Mouse (Mus musculus): ENCODE results near the gene Bcr. TPM values are rescaled to one million over a fixed set of nuclear protein-coding genes. Genes with fewer than 3 reads are reported as not detected.

Bcr gene
- polyA plus RNA-seq, 1 experiment from 2014 or later = 18.5 TPM

GRCm38 (mm10) chr10:75062189-75062561, 1.8 kb downstream of the Bcr start:
- Histone ChIP-seq H3K9ac (ENCODE audit: low read depth, low read length) (peak overlapping the region; percentile 81), H3K4me2 (ENCODE audit: low read depth, low read length) (peak overlapping the region; percentile 90), H3K4me3 (ENCODE audit: low read length) (peak overlapping the region; percentile 89), H3K9me3 (ENCODE audit: control insufficient read depth, low read length) (no peaks in the 10 kb centered on the region), H3K4me1 (ENCODE audit: control insufficient read depth, insufficient read depth, low read length) (peaks cover 38% of the 10 kb centered on the region), H3K27ac (ENCODE audit: low read length) (no peak overlapping the region), H3K36me3 (ENCODE audit: control insufficient read depth, insufficient read depth, low read length) (no peaks in the 10 kb centered on the region), H3K27me3 (replicated peaks; ENCODE audit: control insufficient read depth, insufficient read depth, low read length) (no peaks in the 10 kb centered on the region)
- 22% methylated on average over 6 of the region's 6 CpGs for WGBS
- no peak for ATAC-seq

- no peaks in the 10 kb centered on the region for H3K27me3 ChIP-seq (replicated peaks; ENCODE audit: control insufficient read depth, insufficient read depth, low read length)
- H3K9ac ChIP-seq (ENCODE audit: low read depth, low read length) = no peak overlapping the region
- H3K4me1 ChIP-seq (ENCODE audit: control insufficient read depth, insufficient read depth, low read length) = peaks cover 41% of the 10 kb centered on the region
- WGBS = 41% methylated on average over 6 of the region's 6 CpGs
- H3K9me3 ChIP-seq (ENCODE audit: control insufficient read depth, low read length) = no peaks in the 10 kb centered on the region
- no peaks in the 10 kb centered on the region for H3K36me3 ChIP-seq (ENCODE audit: control insufficient read depth, insufficient read depth, low read length)
- no peak for ATAC-seq
- no peak overlapping the region for H3K27ac ChIP-seq (ENCODE audit: low read length)
- peak overlapping the region; percentile 89 for H3K4me3 ChIP-seq (ENCODE audit: low read length)
- H3K4me2 ChIP-seq (ENCODE audit: low read depth, low read length) = peak overlapping the region; percentile 90
Observed at GRCm38 (mm10) chr10:75062621-75063020, 2.2 kb downstream of the Bcr start.

- Histone ChIP-seq H3K9ac (ENCODE audit: low read depth, low read length) (peak overlapping the region; percentile 29; the same call in 1 of the 2 replicates), H3K9me3 (ENCODE audit: control insufficient read depth, low read length) (no peaks in the 10 kb centered on the region), H3K27me3 (replicated peaks; ENCODE audit: control insufficient read depth, insufficient read depth, low read length) (no peaks in the 10 kb centered on the region), H3K36me3 (ENCODE audit: control insufficient read depth, insufficient read depth, low read length) (no peaks in the 10 kb centered on the region), H3K4me2 (ENCODE audit: low read depth, low read length) (peak overlapping the region; percentile 90), H3K27ac (ENCODE audit: low read length) (no peak overlapping the region; the same call in 1 of the 2 replicates), H3K4me1 (ENCODE audit: control insufficient read depth, insufficient read depth, low read length) (peaks cover 45% of the 10 kb centered on the region), H3K4me3 (ENCODE audit: low read length) (peak overlapping the region; percentile 89)
- peak; percentile 15; the same call in 1 of the 2 replicates for ATAC-seq
- WGBS = 43% methylated on average over 12 of the region's 12 CpGs
Observed at GRCm38 (mm10) chr10:75063301-75063965, 3.0 kb downstream of the Bcr start.

GRCm38 (mm10) chr10:75065691-75066090, 5.3 kb downstream of the Bcr start:
- Histone ChIP-seq H3K36me3 (ENCODE audit: control insufficient read depth, insufficient read depth, low read length) (no peaks in the 10 kb centered on the region), H3K27me3 (replicated peaks; ENCODE audit: control insufficient read depth, insufficient read depth, low read length) (no peaks in the 10 kb centered on the region), H3K4me2 (ENCODE audit: low read depth, low read length) (no peak overlapping the region), H3K4me1 (ENCODE audit: control insufficient read depth, insufficient read depth, low read length) (peaks cover 53% of the 10 kb centered on the region), H3K9ac (ENCODE audit: low read depth, low read length) (no peak overlapping the region), H3K27ac (ENCODE audit: low read length) (no peak overlapping the region), H3K9me3 (ENCODE audit: control insufficient read depth, low read length) (no peaks in the 10 kb centered on the region), H3K4me3 (ENCODE audit: low read length) (no peak overlapping the region)
- 73% methylated on average over 6 of the region's 6 CpGs for WGBS
- no peak for ATAC-seq

- no peaks in the 10 kb centered on the region for H3K36me3 ChIP-seq (ENCODE audit: control insufficient read depth, insufficient read depth, low read length)
- H3K27ac ChIP-seq (ENCODE audit: low read length) = no peak overlapping the region
- H3K4me2 ChIP-seq (ENCODE audit: low read depth, low read length) = no peak overlapping the region
- ATAC-seq = no peak
- H3K27me3 ChIP-seq (replicated peaks; ENCODE audit: control insufficient read depth, insufficient read depth, low read length) = no peaks in the 10 kb centered on the region
- H3K4me1 ChIP-seq (ENCODE audit: control insufficient read depth, insufficient read depth, low read length) = peaks cover 43% of the 10 kb centered on the region
- no peaks in the 10 kb centered on the region for H3K9me3 ChIP-seq (ENCODE audit: control insufficient read depth, low read length)
- no peak overlapping the region for H3K4me3 ChIP-seq (ENCODE audit: low read length)
- no peak overlapping the region for H3K9ac ChIP-seq (ENCODE audit: low read depth, low read length)
Observed at GRCm38 (mm10) chr10:75067446-75067845, 7.1 kb downstream of the Bcr start.

- Histone ChIP-seq H3K27me3 (replicated peaks; ENCODE audit: control insufficient read depth, insufficient read depth, low read length) (no peaks in the 10 kb centered on the region), H3K4me2 (ENCODE audit: low read depth, low read length) (no peak overlapping the region), H3K36me3 (ENCODE audit: control insufficient read depth, insufficient read depth, low read length) (no peaks in the 10 kb centered on the region), H3K9ac (ENCODE audit: low read depth, low read length) (no peak overlapping the region), H3K9me3 (ENCODE audit: control insufficient read depth, low read length) (no peaks in the 10 kb centered on the region), H3K4me1 (ENCODE audit: control insufficient read depth, insufficient read depth, low read length) (peaks cover 37% of the 10 kb centered on the region), H3K27ac (ENCODE audit: low read length) (no peak overlapping the region), H3K4me3 (ENCODE audit: low read length) (no peak overlapping the region)
- peak; percentile 22 for ATAC-seq
- WGBS = 30% methylated on average over 2 of the region's 2 CpGs
Observed at GRCm38 (mm10) chr10:75068086-75068485, 7.7 kb downstream of the Bcr start.

GRCm38 (mm10) chr10:75068624-75069328, 8.4 kb downstream of the Bcr start:
- peak; percentile 61 for ATAC-seq
- peak overlapping the region; percentile 26 for H3K4me2 ChIP-seq (ENCODE audit: low read depth, low read length)
- no peak overlapping the region for H3K27ac ChIP-seq (ENCODE audit: low read length)
- 35% methylated on average over 12 of the region's 12 CpGs for WGBS
- H3K27me3 ChIP-seq (replicated peaks; ENCODE audit: control insufficient read depth, insufficient read depth, low read length) = no peaks in the 10 kb centered on the region
- H3K4me1 ChIP-seq (ENCODE audit: control insufficient read depth, insufficient read depth, low read length) = peaks cover 30% of the 10 kb centered on the region
- H3K36me3 ChIP-seq (ENCODE audit: control insufficient read depth, insufficient read depth, low read length) = no peaks in the 10 kb centered on the region
- no peaks in the 10 kb centered on the region for H3K9me3 ChIP-seq (ENCODE audit: control insufficient read depth, low read length)
- no peak overlapping the region for H3K9ac ChIP-seq (ENCODE audit: low read depth, low read length)
- H3K4me3 ChIP-seq (ENCODE audit: low read length) = no peak overlapping the region

GRCm38 (mm10) chr10:75070281-75070976, 10.0 kb downstream of the Bcr start:
- no peak overlapping the region for H3K9ac ChIP-seq (ENCODE audit: low read depth, low read length)
- no peaks in the 10 kb centered on the region for H3K9me3 ChIP-seq (ENCODE audit: control insufficient read depth, low read length)
- no peaks in the 10 kb centered on the region for H3K27me3 ChIP-seq (replicated peaks; ENCODE audit: control insufficient read depth, insufficient read depth, low read length)
- H3K27ac ChIP-seq (ENCODE audit: low read length) = no peak overlapping the region
- WGBS = 34% methylated on average over 11 of the region's 11 CpGs
- H3K4me1 ChIP-seq (ENCODE audit: control insufficient read depth, insufficient read depth, low read length) = peaks cover 26% of the 10 kb centered on the region
- H3K36me3 ChIP-seq (ENCODE audit: control insufficient read depth, insufficient read depth, low read length) = no peaks in the 10 kb centered on the region
- no peak overlapping the region for H3K4me3 ChIP-seq (ENCODE audit: low read length)
- ATAC-seq = no peak
- no peak overlapping the region for H3K4me2 ChIP-seq (ENCODE audit: low read depth, low read length)

- no peak overlapping the region for H3K9ac ChIP-seq (ENCODE audit: low read depth, low read length)
- WGBS = 54% methylated on average over 5 of the region's 5 CpGs
- H3K27ac ChIP-seq (ENCODE audit: low read length) = no peak overlapping the region
- no peaks in the 10 kb centered on the region for H3K27me3 ChIP-seq (replicated peaks; ENCODE audit: control insufficient read depth, insufficient read depth, low read length)
- H3K9me3 ChIP-seq (ENCODE audit: control insufficient read depth, low read length) = no peaks in the 10 kb centered on the region
- no peak overlapping the region for H3K4me2 ChIP-seq (ENCODE audit: low read depth, low read length)
- H3K36me3 ChIP-seq (ENCODE audit: control insufficient read depth, insufficient read depth, low read length) = no peaks in the 10 kb centered on the region
- ATAC-seq = no peak
- H3K4me1 ChIP-seq (ENCODE audit: control insufficient read depth, insufficient read depth, low read length) = peaks cover 13% of the 10 kb centered on the region
- no peak overlapping the region for H3K4me3 ChIP-seq (ENCODE audit: low read length)
Observed at GRCm38 (mm10) chr10:75075665-75076064, 15.3 kb downstream of the Bcr start.
